Mouse (Mus musculus) forebrain, embryonic 14.5 days (tissue): ENCODE data around the gene Gm3415. TPM values are rescaled to one million over a fixed set of nuclear protein-coding genes. Genes with fewer than 3 reads are reported as not detected.
A peak's percentile ranks its signal among the peaks of the same experiment; 100 is the strongest.
"Not testable (repeated sequence)": the region's sequence is repeated elsewhere in the genome, so short reads cannot be mapped to it uniquely, and the experiment has no call there.

Source experiments
- ATAC-seq: fragments of 200-750 bp; cut with Nextera tagmentation; 2 replicates; pipeline ENCODE4 v1.8.0; 2017; ENCODE audit warnings: mild to moderate bottlenecking, moderate library complexity
- DNase-seq: peaks from one replicate; pipeline ENCODE4 v3.0.0-alpha.2; 2015; ENCODE audit warnings: low spot score
- H3K27ac ChIP-seq: fragments of 300-500 bp; sonication (generic); 2 replicates; pipeline ENCODE4 v1.5.1; 2014; ENCODE audit warnings: low read depth, mild to moderate bottlenecking, control low read depth, low read length, moderate library complexity
- H3K27me3 ChIP-seq: fragments of 300-500 bp; sonication (generic); replicated peaks from 2 replicates; pipeline ENCODE4 v1.6.1; 2014; ENCODE audit warnings: low read length, control low read depth, mixed read lengths; ENCODE audit not compliant: control insufficient read depth, insufficient read depth
- H3K36me3 ChIP-seq: fragments of 300-500 bp; sonication (generic); 2 replicates; pipeline ENCODE4 v1.6.1; 2014; ENCODE audit warnings: low read length, control low read depth; ENCODE audit not compliant: control insufficient read depth, insufficient read depth
- H3K4me1 ChIP-seq: fragments of 300-500 bp; sonication (generic); 2 replicates; pipeline ENCODE4 v1.6.1; 2014; ENCODE audit warnings: antibody characterized with exemption, low read length, control low read depth; ENCODE audit not compliant: control insufficient read depth, insufficient read depth
- H3K4me2 ChIP-seq: fragments of 300-500 bp; sonication (generic); 2 replicates; pipeline ENCODE4 v1.6.1; 2014; ENCODE audit warnings: mild to moderate bottlenecking, control low read depth, low read length
- H3K4me3 ChIP-seq: fragments of 300-500 bp; sonication (generic); 2 replicates; pipeline ENCODE4 v1.5.1; 2014; ENCODE audit warnings: low read depth, low read length, control low read depth
- H3K9ac ChIP-seq: fragments of 300-500 bp; sonication (generic); 2 replicates; pipeline ENCODE4 v1.6.1; 2014; ENCODE audit warnings: mild to moderate bottlenecking, low read length, control low read depth, moderate library complexity
- H3K9me3 ChIP-seq: fragments of 300-500 bp; sonication (generic); replicated peaks from 2 replicates; pipeline ENCODE4 v1.6.1; 2016; ENCODE audit warnings: low read length, control low read depth, mixed read lengths; ENCODE audit not compliant: control insufficient read depth
- WGBS: fragments of 180-500 bp; shearing (Covaris S2); extraction: QIAGEN DNeasy Blood & Tissue Kit; methylation state at CpG from one replicate; pipeline ENCODE4 v1.1.7; 2014; 5-methylcytosine and 5-hydroxymethylcytosine counted together
- polyA plus RNA-seq: library from polyadenylated mRNA; unstranded; fragments of >200 nt; fragmentation: Nextera tagmentation; extraction: Ambion mirVana; gene quantifications from 2 replicates; pipeline ENCODE4 v1.2.1, GENCODE M21; 2014

The Gm3415 gene
- polyA plus RNA-seq = not detected in 2 replicates

DNA sequence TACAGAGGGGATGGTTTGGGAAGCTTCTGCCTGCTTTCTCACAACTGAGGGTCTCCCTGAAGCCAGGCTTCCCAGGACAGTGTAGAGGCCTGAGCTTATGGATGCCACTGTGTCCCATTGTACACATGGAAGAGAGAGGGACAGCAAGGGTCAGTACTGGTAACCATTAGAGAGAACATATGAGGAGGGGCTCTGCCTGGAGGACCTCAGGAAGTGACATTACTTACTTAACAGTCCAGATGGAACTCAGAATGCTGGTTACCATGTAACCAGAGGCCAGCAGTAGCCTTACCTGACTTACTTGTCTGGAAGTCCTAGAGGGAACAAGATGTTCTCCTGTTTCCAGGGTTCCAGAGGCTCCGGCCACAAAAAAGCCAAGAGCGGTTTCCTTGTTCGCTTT is at the start of gene Gm3415:
Gene Gm3415, plus strand, starts transcription at position 301 of the 400 bp plus-strand sequence.
- H3K27me3 ChIP-seq, H3K27ac ChIP-seq, H3K9me3 ChIP-seq, H3K4me2 ChIP-seq, H3K4me3 ChIP-seq, DNase-seq, H3K9ac ChIP-seq, H3K4me1 ChIP-seq, ATAC-seq, H3K36me3 ChIP-seq: not testable (repeated sequence)
- no CpG with 5 or more reads among the region's 3 CpGs for WGBS

DNA sequence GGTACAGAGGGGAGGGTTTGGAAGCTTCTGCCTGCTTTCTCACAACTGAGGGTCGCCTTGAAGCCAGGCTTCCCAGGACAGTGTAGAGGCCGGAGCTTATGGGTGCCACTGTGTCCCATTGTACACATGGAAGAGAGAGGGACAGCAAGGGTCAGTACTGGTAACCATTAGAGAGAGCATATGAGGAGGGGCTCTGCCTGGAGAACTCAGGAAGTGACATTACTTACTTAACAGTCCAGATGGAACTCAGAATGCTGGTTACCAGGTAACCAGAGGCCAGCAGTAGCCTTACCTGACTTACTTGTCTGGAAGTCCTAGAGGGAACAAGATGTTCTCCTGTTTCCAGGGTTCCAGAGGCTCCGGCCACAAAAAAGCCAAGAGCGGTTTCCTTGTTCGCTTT is 42.1 kb upstream of the Gm3415 start, which contains the start of gene Gm3402:
Gene Gm3402, plus strand, starts transcription at position 301 of the 400 bp plus-strand sequence.
- WGBS = no CpG with 5 or more reads among the region's 5 CpGs

DNA sequence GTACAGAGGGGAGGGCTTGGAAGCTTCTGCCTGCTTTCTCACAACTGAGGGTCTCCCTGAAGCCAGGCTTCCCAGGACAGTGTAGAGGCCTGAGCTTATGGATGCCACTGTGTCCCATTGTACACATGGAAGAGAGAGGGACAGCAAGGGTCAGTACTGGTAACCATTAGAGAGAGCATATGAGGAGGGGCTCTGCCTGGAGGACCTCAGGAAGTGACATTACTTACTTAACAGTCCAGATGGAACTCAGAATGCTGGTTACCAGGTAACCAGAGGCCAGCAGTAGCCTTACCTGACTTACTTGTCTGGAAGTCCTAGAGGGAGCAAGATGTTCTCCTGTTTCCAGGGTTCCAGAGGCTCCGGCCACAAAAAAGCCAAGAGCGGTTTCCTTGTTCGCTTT is 30.4 kb upstream of the Gm3415 start, which contains the start of gene Gm3404:
Gene Gm3404, plus strand, starts transcription at position 301 of the 400 bp plus-strand sequence.
- WGBS = no CpG with 5 or more reads among the region's 3 CpGs
- not testable (repeated sequence) for H3K9me3 ChIP-seq, H3K9ac ChIP-seq, H3K36me3 ChIP-seq, H3K27me3 ChIP-seq, ATAC-seq, H3K4me2 ChIP-seq, H3K4me1 ChIP-seq, H3K27ac ChIP-seq, H3K4me3 ChIP-seq, DNase-seq

More for the DNA sequence above, 42.1 kb upstream of the Gm3415 start, which contains the start of gene Gm3402:
- not testable (repeated sequence) for H3K4me3 ChIP-seq, ATAC-seq, H3K36me3 ChIP-seq, H3K4me2 ChIP-seq, H3K9me3 ChIP-seq, DNase-seq, H3K27me3 ChIP-seq, H3K4me1 ChIP-seq, H3K27ac ChIP-seq, H3K9ac ChIP-seq

DNA sequence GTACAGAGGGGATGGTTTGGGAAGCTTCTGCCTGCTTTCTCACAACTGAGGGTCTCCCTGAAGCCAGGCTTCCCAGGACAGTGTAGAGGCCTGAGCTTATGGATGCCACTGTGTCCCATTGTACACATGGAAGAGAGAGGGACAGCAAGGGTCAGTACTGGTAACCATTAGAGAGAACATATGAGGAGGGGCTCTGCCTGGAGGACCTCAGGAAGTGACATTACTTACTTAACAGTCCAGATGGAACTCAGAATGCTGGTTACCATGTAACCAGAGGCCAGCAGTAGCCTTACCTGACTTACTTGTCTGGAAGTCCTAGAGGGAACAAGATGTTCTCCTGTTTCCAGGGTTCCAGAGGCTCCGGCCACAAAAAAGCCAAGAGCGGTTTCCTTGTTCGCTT is 18.6 kb upstream of the Gm3415 start, which contains the start of gene Gm3409:
Gene Gm3409, plus strand, starts transcription at position 301 of the 400 bp plus-strand sequence.
- WGBS = 89% methylated on average over 2 of the region's 3 CpGs
- not testable (repeated sequence) for ATAC-seq, H3K27ac ChIP-seq, H3K4me1 ChIP-seq, H3K27me3 ChIP-seq, H3K4me3 ChIP-seq, DNase-seq, H3K36me3 ChIP-seq, H3K9me3 ChIP-seq, H3K4me2 ChIP-seq, H3K9ac ChIP-seq

DNA sequence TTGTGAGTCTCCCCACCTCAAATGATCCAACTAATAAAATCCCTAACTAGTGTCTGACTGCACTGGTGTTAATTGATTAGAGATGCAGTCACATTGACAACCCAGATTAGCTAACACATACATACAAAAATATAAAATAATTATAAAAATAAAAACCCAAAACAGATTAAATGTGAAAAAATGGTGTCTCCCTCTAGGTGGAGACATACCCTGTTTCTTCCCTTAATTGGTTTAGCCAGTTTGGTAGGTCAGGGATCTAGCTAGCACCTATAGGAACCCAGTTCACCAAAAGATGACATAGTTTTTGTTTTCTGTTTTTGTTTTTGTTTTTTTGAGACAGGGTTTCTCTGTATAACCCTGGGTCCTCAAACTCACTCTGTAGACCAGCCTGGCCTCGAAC is 8.3 kb downstream of the Gm3415 start:
- no peak for DNase-seq

DNA sequence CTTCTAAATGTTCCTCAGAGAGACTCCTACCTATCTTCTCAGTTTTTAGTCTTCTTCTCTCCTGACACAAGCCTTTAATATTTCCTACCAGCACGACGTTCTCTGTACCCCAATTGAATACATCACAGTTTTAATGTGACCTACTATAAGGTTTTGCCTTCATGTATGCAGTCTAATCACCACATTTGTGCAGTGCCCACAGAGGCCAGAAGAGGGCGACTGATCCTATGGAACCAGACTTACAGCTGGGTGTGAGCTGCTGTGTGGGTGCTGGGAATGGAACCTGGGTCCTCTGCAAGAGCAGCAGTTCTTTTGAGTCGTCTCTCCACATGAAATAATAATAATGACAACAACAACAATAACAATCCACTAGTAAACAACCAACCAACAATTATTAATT is 11.1 kb downstream of the Gm3415 start:
- peak; percentile 54 for DNase-seq
- Histone ChIP-seq H3K9ac (no peak overlapping the region), H3K9me3 (no peaks in the 10 kb centered on the region), H3K4me1 (no peaks in the 10 kb centered on the region), H3K27me3 (no peaks in the 10 kb centered on the region), H3K36me3 (no peaks in the 10 kb centered on the region), H3K27ac (no peak overlapping the region), H3K4me3 (no peak overlapping the region), H3K4me2 (no peak overlapping the region)
- ATAC-seq = no peak
- 64% methylated on average over 4 of the region's 4 CpGs for WGBS

More for the DNA sequence above, 8.3 kb downstream of the Gm3415 start:
- 88% methylated on average over 1 of the region's 1 CpGs for WGBS
- H3K4me2 ChIP-seq = no peak overlapping the region
- H3K4me3 ChIP-seq = no peak overlapping the region
- no peaks in the 10 kb centered on the region for H3K36me3 ChIP-seq
- no peak overlapping the region for H3K27ac ChIP-seq
- H3K27me3 ChIP-seq = no peaks in the 10 kb centered on the region
- ATAC-seq = no peak
- H3K4me1 ChIP-seq = no peaks in the 10 kb centered on the region
- H3K9me3 ChIP-seq = no peaks in the 10 kb centered on the region
- no peak overlapping the region for H3K9ac ChIP-seq

DNA sequence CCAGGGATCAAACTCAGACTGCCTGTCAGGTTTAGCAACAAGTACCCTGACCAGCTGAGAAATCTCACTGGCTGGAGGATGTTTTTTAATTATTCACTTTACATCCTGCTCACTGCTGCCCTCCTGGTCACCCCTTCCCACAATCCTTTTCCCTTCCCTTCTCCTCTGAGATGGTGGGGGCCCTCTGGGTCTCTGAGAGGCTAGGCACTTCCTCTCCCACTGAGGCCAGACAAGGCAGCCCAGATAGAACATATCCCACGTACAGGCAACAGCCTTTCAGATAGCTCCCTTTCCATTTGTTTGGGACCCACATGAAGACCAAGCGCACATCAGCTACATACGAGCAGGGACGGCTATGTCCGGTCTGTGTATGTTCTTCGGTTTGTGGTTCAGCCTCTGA is 14.2 kb downstream of the Gm3415 start:
- not testable (repeated sequence) for H3K36me3 ChIP-seq, H3K4me1 ChIP-seq, H3K27me3 ChIP-seq, ATAC-seq, H3K4me3 ChIP-seq, H3K27ac ChIP-seq, H3K4me2 ChIP-seq, DNase-seq, H3K9me3 ChIP-seq, H3K9ac ChIP-seq
- WGBS = 86% methylated on average over 6 of the region's 6 CpGs

DNA sequence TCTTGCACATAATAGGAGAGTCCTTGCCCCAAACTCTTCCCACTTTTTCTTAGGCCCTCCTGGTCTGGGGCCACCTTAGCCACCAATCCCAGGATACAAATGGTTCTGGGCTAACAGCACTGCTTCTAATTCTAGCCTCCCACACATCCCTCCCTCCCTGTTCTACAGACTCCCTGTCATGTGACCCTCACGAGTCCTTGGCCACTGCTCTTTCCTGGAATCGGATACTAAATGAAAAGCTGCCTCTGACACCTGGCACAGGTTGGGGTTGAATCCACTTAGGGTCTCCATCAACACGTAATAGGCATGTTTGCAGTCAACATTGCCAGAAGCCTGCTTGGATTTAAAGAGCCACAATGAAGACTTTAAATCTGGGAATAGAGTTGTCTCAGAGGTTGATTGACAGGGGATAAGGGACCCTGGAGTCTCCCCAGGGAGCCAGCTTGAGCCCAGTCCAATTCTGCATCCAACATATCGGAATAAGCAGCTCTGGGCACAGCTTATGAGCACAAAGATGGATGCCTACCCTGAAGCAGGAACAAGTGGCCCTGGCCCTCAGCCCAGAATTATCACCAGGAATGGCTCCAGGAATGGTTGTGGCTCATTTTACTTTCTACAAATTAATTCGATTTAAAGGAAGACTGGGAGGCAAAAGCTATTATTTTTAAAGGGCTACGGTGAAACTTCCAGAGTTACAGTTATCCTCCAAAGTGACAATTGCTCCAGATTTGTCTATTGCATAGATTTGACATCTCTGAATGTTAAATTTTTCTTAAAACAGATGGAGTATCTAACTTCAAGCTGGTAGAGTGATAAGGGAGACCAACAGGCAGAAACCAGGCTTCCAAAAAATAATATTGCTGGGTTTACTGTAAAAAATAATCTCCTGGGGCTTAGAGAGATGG is 16.1 kb downstream of the Gm3415 start:
- peak; percentile 86 for DNase-seq
- H3K4me2 ChIP-seq, H3K36me3 ChIP-seq, H3K9me3 ChIP-seq, H3K27me3 ChIP-seq, H3K4me1 ChIP-seq, H3K9ac ChIP-seq, H3K4me3 ChIP-seq: not testable (repeated sequence)
- 0 out of 2 replicates have a peak overlapping the region, but pooled peaks have one; percentile 9 for H3K27ac ChIP-seq
- peak; percentile 97 for ATAC-seq
- 32% methylated on average over 6 of the region's 6 CpGs for WGBS

DNA sequence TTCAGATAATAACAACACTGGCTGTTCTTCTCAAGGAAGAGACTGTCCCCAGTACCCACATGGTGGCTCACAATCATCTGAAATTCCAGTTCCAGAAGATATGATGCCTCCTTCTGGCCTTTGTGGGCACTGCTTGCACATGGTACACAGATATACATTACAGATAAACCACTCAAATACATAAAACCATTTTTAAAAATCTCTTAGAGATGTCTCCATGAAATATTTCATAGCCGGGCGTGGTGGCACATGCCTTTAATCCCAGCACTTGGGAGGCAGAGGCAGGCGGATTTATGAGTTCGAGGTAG is 16.8 kb downstream of the Gm3415 start:
- H3K27me3 ChIP-seq, H3K9me3 ChIP-seq, H3K4me2 ChIP-seq, H3K4me1 ChIP-seq, ATAC-seq, H3K36me3 ChIP-seq, DNase-seq, H3K9ac ChIP-seq, H3K4me3 ChIP-seq: not testable (repeated sequence)
- WGBS = 92% methylated on average over 4 of the region's 4 CpGs
- peak overlapping the region; percentile 9; the same call in 1 of the 2 replicates for H3K27ac ChIP-seq
